Mouse (Mus musculus) hindbrain, embryonic 15.5 days (tissue): ENCODE data around the gene Lrrc46. TPM values are rescaled to one million over a fixed set of nuclear protein-coding genes. Genes with fewer than 3 reads are reported as not detected.

Experiments
- microRNA-seq: library from miRNA; unstranded; fragments of <30 nt; microRNA quantifications from one replicate; pipeline ENCODE4, GENCODE M21; 2016
- polyA plus RNA-seq: library from polyadenylated mRNA; unstranded; fragments of >200 nt; fragmentation: Nextera tagmentation; extraction: Ambion mirVana; gene quantifications from 2 replicates; pipeline ENCODE4 v1.2.1, GENCODE M21; 2015

Gene Lrrc46
- polyA plus RNA-seq, 1 experiment from 2014 or later: 3.6 TPM

Small RNAs within 50 kb of the gene (microRNA-seq; reads per million reads assigned to microRNA genes)
- gene Mir8103: 0.87 reads per million

Other genes with a start within 250 kb of the Lrrc46 start
- 74.3 and 80.5 TPM in 2 replicates for gene Nfe2l1, start 211.4 kb downstream of the Lrrc46 start, polyA plus RNA-seq
- gene Copz2, start 191.5 kb downstream of the Lrrc46 start, polyA plus RNA-seq: 21.9 and 25.9 TPM in 2 replicates
- gene Cdk5rap3, start 124.9 kb downstream of the Lrrc46 start, polyA plus RNA-seq: 81.6 and 82.8 TPM in 2 replicates
- gene Prr15l, start 113.3 kb downstream of the Lrrc46 start, polyA plus RNA-seq: 0.35 and 0.41 TPM in 2 replicates
- 30.4 and 32.5 TPM in 2 replicates for gene Pnpo, start 97.4 kb downstream of the Lrrc46 start, polyA plus RNA-seq
- 16.6 and 18.6 TPM in 2 replicates for gene Sp2, start 58.4 kb downstream of the Lrrc46 start, polyA plus RNA-seq
- 0.43 and 0.62 TPM in 2 replicates for gene Sp6, start 28.0 kb downstream of the Lrrc46 start, polyA plus RNA-seq
- gene Scrn2, start 11.5 kb downstream of the Lrrc46 start, polyA plus RNA-seq: 14.5 and 15.1 TPM in 2 replicates
- gene Mrpl10, start 153 bp upstream of the Lrrc46 start, polyA plus RNA-seq: 62.2 and 63.9 TPM in 2 replicates
- 12.1 and 12.2 TPM in 2 replicates for gene Osbpl7, start 9.2 kb upstream of the Lrrc46 start, polyA plus RNA-seq
- 0.13 TPM in 1 of 2 replicates, not detected in the other for gene Tbx21, start 73.9 kb upstream of the Lrrc46 start, polyA plus RNA-seq
- 10.3 and 11.1 TPM in 2 replicates for gene Tbkbp1, start 110.1 kb upstream of the Lrrc46 start, polyA plus RNA-seq
- gene Kpnb1, start 146.5 kb upstream of the Lrrc46 start, polyA plus RNA-seq: 31.8 and 33.9 TPM in 2 replicates
- 131 and 142 TPM in 2 replicates for gene Npepps, start 239.2 kb upstream of the Lrrc46 start, polyA plus RNA-seq